Mouse (Mus musculus) MN1 (cell line): ENCODE results near the gene Kremen2.
"Not testable (repeated sequence)": the region's sequence is repeated elsewhere in the genome, so short reads cannot be mapped to it uniquely, and the experiment has no call there.

ENCODE experiments used
- DNase-seq: peaks from one replicate; pipeline ENCODE4 v3.0.0-alpha.2; 2016; ENCODE audit warnings: low spot score

Gene Kremen2

GRCm38 (mm10) chr17:23745301-23746251 is at the start of gene Kremen2:
TSS of gene Kremen2 (minus strand) at chr17:23745833.
- peak; percentile 41 for DNase-seq

- no peak for DNase-seq
These were observed 49.7 kb upstream of the Kremen2 start for GRCm38 (mm10) chr17:23795323-23795722.

- DNase-seq: peak; percentile 40
These were observed 45.4 kb upstream of the Kremen2 start for GRCm38 (mm10) chr17:23791079-23791357.

GRCm38 (mm10) chr17:23790269-23791078 is 44.8 kb upstream of the Kremen2 start, which contains the start of gene Srrm2:
TSS of gene Srrm2 (plus strand) at chr17:23790532.
- DNase-seq: peak; percentile 73

- DNase-seq: no peak
These were observed 44.2 kb upstream of the Kremen2 start for GRCm38 (mm10) chr17:23789749-23790268.

- no peak for DNase-seq
These were observed 43.3 kb upstream of the Kremen2 start for GRCm38 (mm10) chr17:23788973-23789372.

- DNase-seq: peak; percentile 58
These were observed 40.9 kb upstream of the Kremen2 start for GRCm38 (mm10) chr17:23786510-23786931.

- peak; percentile 57 for DNase-seq
These were observed 40.2 kb upstream of the Kremen2 start, which contains the start of gene Flywch2 for GRCm38 (mm10) chr17:23785561-23786471. TSS of gene Flywch2 (minus strand) at chr17:23786081.

GRCm38 (mm10) chr17:23783352-23783751 is 37.7 kb upstream of the Kremen2 start:
- DNase-seq: no peak

GRCm38 (mm10) chr17:23778447-23778846 is 32.8 kb upstream of the Kremen2 start:
- DNase-seq: no peak

GRCm38 (mm10) chr17:23777141-23777540 is 31.5 kb upstream of the Kremen2 start:
- DNase-seq: no peak

GRCm38 (mm10) chr17:23776216-23776615 is 30.6 kb upstream of the Kremen2 start:
- no peak for DNase-seq

GRCm38 (mm10) chr17:23774090-23774489 is 28.5 kb upstream of the Kremen2 start:
- DNase-seq: no peak

GRCm38 (mm10) chr17:23773676-23774075 is 28.0 kb upstream of the Kremen2 start:
- DNase-seq: no peak

GRCm38 (mm10) chr17:23772219-23772556 is 26.6 kb upstream of the Kremen2 start:
- DNase-seq: not testable (repeated sequence)

- peak; percentile 99 for DNase-seq
These were observed 25.9 kb upstream of the Kremen2 start, which contains the start of gene Flywch1 for GRCm38 (mm10) chr17:23771284-23772218. TSS of gene Flywch1 (minus strand) at chr17:23771602.

- peak; percentile 69 for DNase-seq
These were observed 25.3 kb upstream of the Kremen2 start for GRCm38 (mm10) chr17:23770896-23771283.

- peak; percentile 20 for DNase-seq
These were observed 24.9 kb upstream of the Kremen2 start for GRCm38 (mm10) chr17:23770493-23770892.

- DNase-seq: no peak
These were observed 17.3 kb upstream of the Kremen2 start for GRCm38 (mm10) chr17:23762976-23763375.

- no peak for DNase-seq
These were observed 15.5 kb upstream of the Kremen2 start for GRCm38 (mm10) chr17:23761155-23761554.
